Comparison of ENCODE assay signal across 20 mouse cellular contexts in genomic region chr3:121689029-121689428, GRCm38 (mm10). TPM values are rescaled to one million over a fixed set of nuclear protein-coding genes. Genes with fewer than 3 reads are reported as not detected.
"Had no signal": no experiment of that assay in that cellular context is flagged by ENCODE, and none has a peak within 500 bp of the region (broad histone marks: within the 10 kb centered on the region; RNA-seq: fewer than 3 reads in every experiment).

No protein-coding gene starts in this region.

- H3K9me3 ChIP-seq: limb, embryonic 12.5 days; liver, embryonic 13.5 days; lung, embryonic 15.5 days; megakaryocyte, embryonic 14.5 days; midbrain, embryonic 15.5 days had no signal

- H3K4me2 ChIP-seq: limb, embryonic 12.5 days; liver, embryonic 13.5 days; lung, embryonic 15.5 days; midbrain, embryonic 11.5 days; midbrain, embryonic 15.5 days had no signal

- H3K36me3 ChIP-seq: limb, embryonic 12.5 days; liver, embryonic 13.5 days; lung, embryonic 15.5 days; midbrain, embryonic 15.5 days had no signal

- H3K4me1 ChIP-seq: lung, embryonic 15.5 days; megakaryocyte, embryonic 14.5 days; midbrain, embryonic 15.5 days had no signal

- H3K9ac ChIP-seq: limb, embryonic 12.5 days; liver, embryonic 13.5 days; liver, postnatal 0 days; lung, embryonic 15.5 days; midbrain, embryonic 15.5 days had no signal

- DNase-seq: kidney, adult 18-20 months; kidney, postnatal 10 days; kidney, postnatal 4 days; liver; liver, embryonic 13.5 days; liver, postnatal 0 days; lung, postnatal 14 days had no signal

- H3K4me3 ChIP-seq: layer of hippocampus, adult 2 months; limb, embryonic 12.5 days; liver, embryonic 13.5 days; lung, embryonic 15.5 days; megakaryocyte, embryonic 14.5 days; midbrain, embryonic 15.5 days had no signal

- H3K27ac ChIP-seq: layer of hippocampus, adult 2 months; limb, embryonic 12.5 days; liver, embryonic 13.5 days; lung, embryonic 15.5 days; macrophage; midbrain, embryonic 15.5 days; stomach, postnatal 0 days had no signal

- H3K27me3 ChIP-seq: liver, embryonic 13.5 days; lung, embryonic 15.5 days; midbrain, embryonic 15.5 days had no signal

- ATAC-seq: liver, postnatal 0 days; midbrain, embryonic 15.5 days had no signal

RNA-seq across cellular contexts. Expression of gene 4930432M17Rik, which starts 18.5 kb away (rescaled TPM):
- total RNA-seq: layer of hippocampus, adult 2 months; layer of hippocampus, postnatal 10 days; left cerebral cortex, postnatal 36 days; monocyte, adult 5-6 weeks had no signal
- polyA plus RNA-seq: kidney, embryonic 14.5 days; limb, embryonic 12.5 days; liver, embryonic 13.5 days; liver, postnatal 0 days; lung, embryonic 15.5 days; macrophage; midbrain, embryonic 11.5 days; midbrain, embryonic 15.5 days; neural tube, embryonic 14.5 days; stomach, postnatal 0 days had no signal

RNA-seq across cellular contexts. Expression of gene F3, which starts 34.3 kb away (rescaled TPM):
- total RNA-seq: monocyte, adult 5-6 weeks had no signal
